Mouse (Mus musculus) gastrocnemius, postnatal 25 days (tissue): Measurements from ENCODE around the gene Zfx. TPM values are rescaled to one million over a fixed set of nuclear protein-coding genes. Genes with fewer than 3 reads are reported as not detected.

Experiments
- DNase-seq: peaks from one replicate; pipeline ENCODE4 v3.0.0; 2022
- total RNA-seq, 2 experiments: library from RNA; stranded (reverse); gene quantifications; 1 replicate in 1 of 2; 2 replicates in 1 of 2; pipeline ENCODE4 v1.2.3; 2021

The Zfx gene
- total RNA-seq, 2 experiments from 2014 or later: 16.0 to 20.2 TPM

DNA sequence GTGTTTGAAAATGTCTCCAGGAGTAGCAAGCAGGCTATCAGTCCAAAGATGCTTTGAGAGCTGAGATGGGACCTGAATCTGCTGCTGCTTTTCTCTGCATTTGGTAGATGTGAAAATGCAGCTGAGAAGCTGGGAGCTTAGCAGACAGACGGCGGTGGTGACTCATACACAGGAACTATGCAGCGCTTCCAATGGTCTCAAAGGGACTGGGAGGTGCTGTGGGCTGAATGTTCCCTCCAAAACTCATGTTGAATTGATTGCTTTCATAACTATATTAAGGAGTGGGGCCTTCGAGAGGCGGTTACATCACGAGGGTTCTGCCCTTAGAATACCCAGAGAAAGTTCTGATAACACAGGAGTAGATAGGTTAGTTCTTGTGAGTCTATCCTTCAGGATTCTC is 62.3 kb downstream of the Zfx start:
- peak; percentile 27 for DNase-seq

DNA sequence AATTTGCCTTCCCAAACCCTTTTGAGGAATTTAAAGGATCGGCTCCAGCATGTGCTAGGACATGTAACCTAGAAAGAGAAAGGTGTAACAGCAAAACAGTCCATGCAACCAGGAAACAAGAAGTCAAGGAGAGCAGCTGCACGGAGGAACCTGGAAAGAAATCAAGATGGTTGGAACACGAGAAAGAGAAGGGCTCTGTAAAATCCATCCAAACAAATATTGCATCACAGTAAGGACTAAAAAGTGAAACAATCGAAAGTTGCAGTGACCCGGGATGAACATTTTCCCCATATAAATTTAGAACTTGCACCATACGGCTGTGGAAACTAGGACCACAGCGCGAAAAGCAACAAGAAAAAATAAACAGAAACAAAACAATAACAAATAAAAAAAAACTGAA is 62.8 kb downstream of the Zfx start:
- DNase-seq: no peak

DNA sequence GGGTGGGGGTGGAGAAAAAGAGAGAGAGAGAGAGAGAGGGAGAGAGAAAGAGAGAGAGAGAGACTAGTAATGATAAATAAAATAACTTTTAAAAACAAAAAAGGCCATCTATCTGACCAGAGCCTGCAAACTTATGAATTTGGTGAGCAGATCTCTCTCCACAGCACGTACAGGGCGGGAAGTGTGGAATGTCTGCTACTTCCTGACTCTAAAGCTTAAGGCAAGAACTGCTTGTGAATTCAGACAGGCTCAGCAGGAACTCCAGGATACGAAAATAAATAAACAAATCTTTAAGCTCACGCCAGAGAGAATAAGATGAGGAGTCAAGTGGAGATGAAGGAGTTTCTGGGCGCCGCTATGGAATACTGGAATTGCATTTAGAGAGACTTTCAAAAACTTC is 64.8 kb downstream of the Zfx start:
- DNase-seq: no peak

DNA sequence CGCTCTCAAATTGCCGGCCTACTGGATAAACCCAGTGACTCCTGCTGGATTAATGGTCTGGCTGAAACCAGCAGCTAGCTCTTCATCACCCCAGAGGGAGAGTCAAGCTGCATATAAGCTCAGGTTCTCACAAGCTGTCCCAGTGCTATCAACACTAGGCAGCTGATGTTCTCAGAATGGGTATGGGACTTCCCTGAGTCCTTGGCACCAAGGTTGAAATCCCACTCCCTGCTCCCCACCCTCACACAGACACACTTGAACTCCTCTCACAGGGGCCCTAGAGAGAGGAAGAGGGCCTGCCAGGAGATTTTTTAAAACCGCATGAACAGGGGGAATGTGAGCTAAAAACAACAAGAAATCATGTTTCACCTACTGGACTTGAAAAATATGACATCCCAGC is 74.5 kb downstream of the Zfx start:
- DNase-seq: no peak

DNA sequence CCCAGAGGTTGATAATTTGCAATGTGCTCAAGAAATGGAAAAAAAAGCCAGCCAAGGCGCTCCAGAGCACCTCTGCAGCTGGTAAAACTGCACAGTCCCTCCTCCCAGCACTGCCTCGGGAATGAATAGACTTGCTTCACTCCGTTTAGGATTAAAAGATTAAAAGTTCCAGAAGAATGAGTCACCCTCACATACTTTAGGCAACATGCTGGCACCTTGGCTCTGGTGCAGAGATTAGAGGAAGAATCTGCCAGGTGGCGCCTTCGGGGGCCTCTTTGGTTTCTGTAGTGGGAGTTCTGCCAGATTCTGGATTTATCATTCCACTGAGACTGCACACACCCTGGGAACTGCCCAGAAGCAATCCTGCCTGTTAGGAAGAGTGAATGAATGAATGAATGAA is 75.5 kb downstream of the Zfx start:
- DNase-seq: peak; percentile 36

DNA sequence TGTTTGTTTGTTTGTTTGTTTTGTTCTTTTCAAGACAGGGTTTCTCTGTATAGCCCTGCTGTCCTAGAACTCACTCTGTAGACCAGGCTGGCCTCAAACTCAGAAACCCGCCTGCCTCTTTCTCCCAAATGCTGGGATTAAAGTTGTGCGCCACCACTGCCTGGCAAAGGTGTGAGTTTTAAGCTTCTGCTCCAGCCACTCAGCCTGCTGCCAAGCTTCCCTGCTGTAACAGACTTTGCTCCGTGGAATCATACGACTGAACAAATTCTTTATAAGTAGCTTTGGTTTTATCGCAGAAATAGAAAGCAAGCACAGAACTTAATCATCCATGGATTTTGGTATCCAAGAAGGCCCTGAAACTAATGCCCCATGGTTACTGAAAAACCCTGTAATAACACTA is 76.1 kb downstream of the Zfx start:
- no peak for DNase-seq

DNA sequence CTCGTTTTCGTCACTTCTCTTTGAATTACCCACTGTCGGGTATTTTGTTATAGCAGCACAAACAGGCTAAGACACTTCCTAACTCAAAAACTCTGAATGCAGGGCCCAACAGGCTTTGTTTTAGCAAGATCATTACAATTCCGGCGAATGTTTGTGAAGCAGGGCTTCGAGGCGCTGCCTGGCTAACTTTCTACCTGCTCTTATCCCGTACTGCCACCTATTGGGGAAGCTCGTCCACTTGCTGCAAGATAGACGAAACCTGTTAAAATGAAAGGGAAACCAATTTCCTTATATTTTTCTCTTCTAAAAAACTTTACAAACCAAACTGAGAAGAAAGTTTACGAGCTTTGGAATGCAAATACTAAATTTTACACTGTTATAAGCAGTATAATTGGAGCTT is 90.6 kb downstream of the Zfx start:
- no peak for DNase-seq

DNA sequence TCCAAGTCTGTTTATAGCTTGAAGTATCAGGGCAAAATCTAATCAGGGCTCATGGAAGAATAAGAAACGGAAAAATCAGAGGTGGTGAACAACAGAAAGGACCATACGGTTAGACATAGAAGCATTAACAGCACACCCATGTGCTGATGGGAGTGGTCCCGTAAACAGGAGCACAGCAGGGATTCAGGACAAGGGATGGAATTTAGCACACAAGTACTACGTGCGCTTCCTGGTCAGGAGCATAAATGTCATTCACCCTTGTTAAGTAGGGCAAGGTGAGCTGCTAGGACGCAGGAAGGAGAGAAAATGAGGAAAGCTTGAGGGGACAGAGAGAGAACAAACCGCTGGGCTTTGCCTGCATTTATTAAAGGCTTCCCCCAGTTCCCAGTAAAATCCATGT is 93.4 kb downstream of the Zfx start:
- no peak for DNase-seq

Other genes starting within 250 kb of the Zfx start
- gene AU015836, start 155.0 kb downstream of the Zfx start, total RNA-seq: not detected
- 100 to 1,000 TPM in 1 of 2 experiments, 10 to 100 TPM in 1; 81.6 to 122 TPM for gene Eif2s3x, start 89.2 kb upstream of the Zfx start, total RNA-seq
- gene Klhl15, start 110.9 kb upstream of the Zfx start, total RNA-seq: 1 to 10 TPM; 4.6 to 5.0 TPM
- not detected for gene Fam90a1b, start 243.1 kb upstream of the Zfx start, total RNA-seq
- gene Apoo, start 243.4 kb upstream of the Zfx start, total RNA-seq: 100 to 1,000 TPM; 150 to 193 TPM